Mouse (Mus musculus) kidney, postnatal 25 days (tissue): ENCODE data around the gene Prkag3.

Experiments used
- DNase-seq, 2 experiments: peaks; one replicate each; pipeline ENCODE4 v3.0.0; 2021; ENCODE audit warnings: mixed read lengths in 2 of 2

The Prkag3 gene

GRCm38 (mm10) chr1:74759773-74760172 lies 10.8 kb upstream of the Prkag3 start:
- peak; percentile 64 to 67 for DNase-seq

- peak; percentile 29 to 81 for DNase-seq
Measured at GRCm38 (mm10) chr1:74754175-74754785, 5.3 kb upstream of the Prkag3 start.

- no peak for DNase-seq
Measured at GRCm38 (mm10) chr1:74753266-74753974, 4.4 kb upstream of the Prkag3 start.

GRCm38 (mm10) chr1:74752833-74753232 lies 3.8 kb upstream of the Prkag3 start:
- no peak for DNase-seq

DNA sequence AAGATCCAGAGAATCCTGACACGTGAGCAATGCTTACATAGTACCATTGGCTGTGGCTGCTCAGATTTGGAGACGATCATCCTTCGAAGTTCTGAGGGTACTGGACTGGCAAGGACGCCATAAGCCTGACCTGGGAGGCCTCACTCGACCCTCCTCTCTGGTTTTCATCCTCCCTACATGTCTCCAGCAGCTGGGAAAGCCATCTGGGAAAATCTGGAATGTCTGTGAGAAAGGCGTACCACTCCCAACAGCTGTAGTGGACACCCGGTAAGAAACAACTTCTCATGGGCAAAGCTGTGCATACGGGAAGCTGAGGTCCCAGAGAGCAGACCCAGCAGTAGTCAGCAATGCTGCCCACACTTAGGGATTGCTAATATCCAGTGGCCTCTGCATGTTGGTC lies 3.1 kb upstream of the Prkag3 start:
- no peak for DNase-seq

- peak; percentile 73 to 91 for DNase-seq
Measured at GRCm38 (mm10) chr1:74750683-74751082, 1.7 kb upstream of the Prkag3 start.

- DNase-seq = peak; percentile 76 to 89
Measured at GRCm38 (mm10) chr1:74749301-74749700, 280 bp upstream of the Prkag3 start.

- no peak for DNase-seq
Measured at GRCm38 (mm10) chr1:74747335-74747734, 1.7 kb downstream of the Prkag3 start.

- DNase-seq = no peak
Measured at GRCm38 (mm10) chr1:74740846-74741245, 8.2 kb downstream of the Prkag3 start.

DNA sequence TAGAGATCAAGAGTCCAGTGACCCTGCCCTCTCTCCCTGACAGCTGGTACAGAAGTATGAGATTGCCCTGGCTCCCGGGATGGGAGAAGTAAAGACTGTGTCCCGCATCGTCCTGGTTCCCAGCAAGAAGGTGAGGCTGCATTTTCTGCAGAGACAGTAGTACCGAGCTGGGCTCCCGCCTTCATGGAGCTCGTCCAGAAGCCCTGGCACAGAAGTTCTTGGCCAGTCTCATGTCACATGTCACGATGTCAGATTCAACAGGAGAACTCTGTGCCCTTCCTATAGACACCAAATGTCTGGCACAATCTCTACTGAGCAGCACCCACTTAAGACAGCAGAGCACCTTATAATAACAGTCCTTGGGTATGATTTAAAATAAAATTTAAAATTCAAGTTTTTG lies 11.5 kb downstream of the Prkag3 start:
- no peak for DNase-seq

- no peak for DNase-seq
Measured at GRCm38 (mm10) chr1:74736977-74737376, 12.0 kb downstream of the Prkag3 start.

GRCm38 (mm10) chr1:74728446-74728845 lies 20.6 kb downstream of the Prkag3 start:
- DNase-seq = peak in 1 of 2 experiments; percentile 17

DNA sequence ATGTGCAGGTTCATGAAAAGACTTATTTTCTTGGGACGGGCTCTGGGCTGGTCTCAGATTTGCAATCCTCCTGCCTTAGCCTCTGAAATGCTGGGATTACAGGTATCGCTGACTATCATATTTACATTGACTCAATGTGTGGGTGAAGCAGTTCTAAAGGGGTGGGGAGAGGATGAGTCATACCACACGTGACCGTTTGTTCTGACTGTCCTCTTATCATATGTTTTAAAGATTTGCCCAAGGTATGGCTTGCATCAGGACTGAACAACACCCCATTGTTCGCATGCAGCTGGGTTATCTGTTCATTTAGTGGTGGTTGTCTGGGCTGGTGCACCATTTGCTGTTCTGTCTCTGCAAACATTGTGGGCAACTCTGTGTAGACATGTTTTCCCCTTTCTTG lies 22.3 kb downstream of the Prkag3 start:
- peak in 1 of 2 experiments; percentile 3 for DNase-seq

- DNase-seq = peak in 1 of 2 experiments; percentile 42
Measured at GRCm38 (mm10) chr1:74726114-74726513, 22.9 kb downstream of the Prkag3 start.

DNA sequence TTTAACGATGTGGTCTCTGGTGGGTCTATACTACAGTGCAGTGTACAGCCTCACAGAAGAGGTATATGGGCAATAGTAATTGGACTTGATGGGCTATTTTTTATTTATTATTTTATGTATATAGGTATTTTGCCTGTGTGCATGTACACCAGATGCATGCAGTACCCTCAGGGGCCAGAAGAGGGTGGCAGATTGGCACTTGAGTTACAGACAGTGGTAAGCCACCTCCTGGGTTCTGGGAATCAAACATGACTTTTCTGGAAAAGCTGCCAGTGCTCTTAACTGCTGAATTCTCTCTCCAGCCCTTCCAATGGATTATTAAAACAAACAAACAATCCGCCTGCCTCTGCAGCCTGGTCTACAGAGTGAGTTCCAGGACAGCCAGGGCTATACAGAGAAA lies 25.3 kb downstream of the Prkag3 start:
- DNase-seq = peak; percentile 42 to 59

- DNase-seq = peak in 1 of 2 experiments; percentile 14
Measured at GRCm38 (mm10) chr1:74721657-74722056, 27.4 kb downstream of the Prkag3 start.

DNA sequence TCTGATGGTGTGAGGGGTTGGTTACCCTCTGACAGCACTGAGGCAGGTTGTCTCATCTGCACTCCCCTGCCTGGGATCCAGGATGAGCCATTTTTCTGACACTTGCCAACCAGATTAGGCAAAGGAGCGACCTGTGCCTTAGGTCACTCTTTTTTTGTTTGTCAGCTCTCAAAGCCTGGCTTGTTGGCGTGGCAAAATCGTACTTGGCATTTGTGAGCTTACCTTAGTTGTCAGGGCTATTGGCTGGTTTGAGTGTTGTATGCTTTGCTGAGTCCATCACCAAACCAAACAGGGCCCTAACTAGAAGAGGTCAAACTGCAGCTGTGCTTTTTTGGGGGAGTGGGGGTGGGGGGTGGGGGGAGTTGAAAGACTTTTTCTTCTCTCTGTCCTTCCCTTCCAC lies 29.7 kb downstream of the Prkag3 start:
- DNase-seq = peak in 1 of 2 experiments; percentile 10

DNA sequence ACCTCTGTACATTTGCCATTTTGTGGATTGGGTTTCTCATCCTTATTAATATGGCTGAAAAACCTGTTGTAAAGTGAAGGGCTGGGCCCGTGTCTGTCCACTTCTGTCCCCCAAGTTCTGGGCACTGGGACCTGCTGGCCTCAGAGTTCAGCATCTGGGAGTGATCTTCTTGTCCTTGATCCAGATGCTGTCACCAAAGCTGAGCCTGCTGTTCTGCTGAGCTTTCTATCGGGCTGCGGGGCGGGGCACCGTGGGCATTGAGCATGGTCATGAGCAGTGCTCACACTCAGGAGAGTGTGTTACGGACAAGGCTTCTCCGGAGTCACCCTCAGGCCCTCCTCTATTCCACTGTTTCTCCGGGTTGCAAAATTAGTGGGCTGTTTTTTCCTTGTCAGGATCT lies 30.9 kb downstream of the Prkag3 start:
- peak in 1 of 2 experiments; percentile 23 for DNase-seq

DNA sequence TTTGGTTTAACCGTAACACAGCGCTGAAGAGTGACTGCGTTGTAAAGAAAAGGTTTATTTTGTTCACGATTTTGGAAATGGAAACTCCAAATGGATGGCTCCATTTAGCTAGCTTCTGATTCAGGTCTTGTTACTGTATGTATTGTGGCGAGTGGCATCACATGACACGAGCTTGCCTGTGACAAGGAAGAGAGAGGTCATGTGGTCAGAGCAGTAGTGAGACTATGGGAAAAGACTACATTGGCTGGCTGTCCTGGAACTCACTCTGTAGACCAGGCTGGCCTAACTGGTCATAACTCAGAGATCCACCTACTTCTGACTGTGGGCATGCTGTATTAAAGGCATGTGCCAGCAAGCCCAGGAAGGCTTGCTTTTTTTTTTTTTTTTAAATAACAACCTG lies 33.1 kb downstream of the Prkag3 start:
- DNase-seq = peak in 1 of 2 experiments; percentile 7

GRCm38 (mm10) chr1:74715468-74715867 lies 33.6 kb downstream of the Prkag3 start:
- peak in 1 of 2 experiments; percentile 14 for DNase-seq

- peak in 1 of 2 experiments; percentile 3 for DNase-seq
Measured at GRCm38 (mm10) chr1:74714967-74715366, 34.1 kb downstream of the Prkag3 start.

DNA sequence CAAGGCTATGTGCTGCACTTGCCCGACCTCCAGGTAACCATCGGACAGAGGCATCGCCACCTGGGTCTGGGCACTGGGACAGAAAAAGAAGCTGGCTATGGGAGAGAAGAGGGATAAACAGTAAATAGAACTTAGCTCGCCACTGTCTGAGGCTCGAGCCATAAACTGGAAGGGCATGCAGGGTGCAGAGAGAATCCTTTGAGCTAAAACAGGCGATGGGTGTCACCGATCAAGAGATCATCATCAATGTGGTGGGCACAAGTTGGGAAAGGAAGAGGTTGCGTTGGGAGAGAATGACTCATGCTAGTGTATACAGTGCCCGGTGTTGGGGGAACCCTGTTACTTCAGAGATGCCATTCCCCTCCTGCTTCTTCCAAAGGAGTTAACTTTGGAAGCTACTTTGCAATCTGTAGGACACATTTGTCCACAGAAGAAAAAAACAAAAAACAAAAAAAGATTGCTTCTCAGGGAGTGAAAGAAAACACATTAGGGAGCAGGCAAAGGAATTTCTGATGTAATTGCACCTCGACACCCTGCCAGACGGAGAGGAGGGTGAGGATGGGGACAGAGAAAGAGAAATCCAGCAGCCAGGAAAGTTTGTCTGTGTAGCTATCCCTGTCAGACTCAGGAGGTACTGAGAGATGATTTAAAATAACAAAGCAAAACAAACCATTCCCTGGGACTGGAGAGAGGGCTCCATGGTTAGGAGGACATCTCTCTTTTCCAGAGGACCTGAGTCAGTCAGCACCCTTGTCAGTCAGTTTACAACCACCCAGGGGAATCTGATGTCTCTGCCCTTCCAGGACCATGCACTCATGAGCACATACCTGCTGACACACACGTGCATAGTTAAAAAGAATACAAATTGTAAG lies 34.9 kb downstream of the Prkag3 start:
- peak in 1 of 2 experiments; percentile 23 for DNase-seq

DNA sequence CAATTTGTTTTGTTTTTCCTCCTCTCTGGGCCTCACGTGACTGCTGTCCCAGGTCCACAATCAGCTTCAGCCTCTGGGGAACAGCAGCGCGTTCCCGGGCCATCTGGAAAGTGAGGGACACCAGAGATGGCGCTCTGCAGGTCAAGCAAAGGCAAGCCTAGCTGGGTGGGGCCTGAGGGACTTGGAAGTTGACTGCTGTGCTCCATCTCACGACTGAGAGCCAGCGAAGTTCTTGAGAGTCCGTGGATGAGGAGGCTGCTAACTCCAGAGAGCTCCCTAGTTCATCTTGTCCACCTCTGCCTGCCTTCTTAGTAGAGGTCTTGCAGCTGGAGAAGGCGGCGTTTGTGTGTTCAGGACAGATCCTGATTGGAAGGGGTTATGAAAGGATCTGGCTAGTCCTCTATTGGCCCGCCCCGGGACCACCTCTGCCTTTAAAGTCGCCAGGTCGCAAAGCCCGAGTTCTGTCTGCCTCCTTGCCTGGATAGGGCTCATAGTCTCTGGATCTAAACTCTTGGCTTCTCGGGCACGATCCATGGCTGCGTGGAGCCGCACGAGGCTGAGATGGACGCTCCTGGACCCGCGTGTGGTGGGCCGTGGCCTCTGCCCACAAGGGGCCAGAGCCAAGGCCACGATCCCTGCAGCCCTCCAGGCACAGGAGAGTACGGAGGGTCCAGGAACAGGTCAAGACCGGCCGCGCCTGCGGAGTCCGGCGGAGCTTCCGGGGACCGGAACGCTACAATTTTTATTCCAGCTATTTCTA lies 35.7 kb downstream of the Prkag3 start, which contains the start of gene Cyp27a1:
Gene Cyp27a1 (plus strand): TSS at position 476 of the 760 bp plus-strand sequence.
- peak; percentile 73 to 88 for DNase-seq
